Mouse (Mus musculus): ENCODE data around the gene Kif26b. TPM values are rescaled to one million over a fixed set of nuclear protein-coding genes. Genes with fewer than 3 reads are reported as not detected.

The Kif26b gene
- 4.7 and 4.9 TPM in 2 replicates for polyA plus RNA-seq (2015; fragmentation: Nextera tagmentation; extraction: Ambion mirVana)

GRCm38 (mm10) chr1:178528431-178529351 lies at the start of gene Kif26b:
TSS of gene Kif26b (plus strand) at chr1:178529125.
- Histone ChIP-seq H3K27ac (peak within 1 kb of the TSS; percentile 42), H3K4me1 (replicated peaks) (peaks cover 22% of the 10 kb centered on the region)
- WGBS: under 1% methylated on average over 92 of the region's 92 CpGs

GRCm38 (mm10) chr1:178483854-178484253 lies 45.1 kb upstream of the Kif26b start:
- H3K4me1 ChIP-seq (replicated peaks): no peaks in the 10 kb centered on the region
- H3K4me2 ChIP-seq (replicated peaks): no peak overlapping the region
- H3K27me3 ChIP-seq (replicated peaks): no peaks in the 10 kb centered on the region
- H3K9ac ChIP-seq: no peak overlapping the region
- no peak overlapping the region for H3K27ac ChIP-seq
- H3K4me3 ChIP-seq (replicated peaks): no peak overlapping the region
- ATAC-seq: no peak
- H3K36me3 ChIP-seq: no peaks in the 10 kb centered on the region
- H3K9me3 ChIP-seq: no peaks in the 10 kb centered on the region

More at GRCm38 (mm10) chr1:178528431-178529351, at the start of gene Kif26b:
- Histone ChIP-seq H3K4me3 (replicated peaks) (peak within 1 kb of the TSS; percentile 56), H3K9me3 (no peaks in the 10 kb centered on the region), H3K27me3 (replicated peaks) (peaks cover 4% of the 10 kb centered on the region; the same call in 1 of the 2 replicates), H3K36me3 (no peaks in the 10 kb centered on the region), H3K9ac (peak within 1 kb of the TSS; percentile 54), H3K4me2 (replicated peaks) (peak within 1 kb of the TSS; percentile 100)
- ATAC-seq: peak; percentile 63

- Histone ChIP-seq H3K9ac (no peak overlapping the region), H3K4me1 (replicated peaks) (no peaks in the 10 kb centered on the region), H3K27me3 (replicated peaks) (no peaks in the 10 kb centered on the region), H3K4me2 (replicated peaks) (no peak overlapping the region), H3K36me3 (no peaks in the 10 kb centered on the region), H3K27ac (no peak overlapping the region), H3K9me3 (no peaks in the 10 kb centered on the region), H3K4me3 (replicated peaks) (no peak overlapping the region)
- 84% methylated on average over 5 of the region's 5 CpGs for WGBS
- ATAC-seq: no peak
Observed at GRCm38 (mm10) chr1:178485138-178485867, 43.6 kb upstream of the Kif26b start.

DNA sequence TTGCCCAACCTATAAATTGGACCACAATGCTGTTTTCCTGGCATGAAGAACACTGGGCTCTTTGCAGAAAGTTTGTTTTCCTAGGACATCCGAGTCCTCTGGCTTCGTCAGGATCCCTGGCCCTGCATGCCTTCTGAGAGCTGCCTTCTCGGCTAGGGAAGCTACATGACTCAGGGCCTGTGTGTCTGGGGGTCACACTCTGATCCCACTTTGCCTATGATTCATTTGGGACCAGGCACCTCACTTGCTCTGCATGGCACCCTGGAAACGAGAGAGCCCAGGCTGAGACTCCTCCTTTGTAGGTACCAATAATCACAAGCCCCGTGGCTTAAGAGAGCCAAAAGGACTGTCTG lies 43.1 kb upstream of the Kif26b start:
- H3K27me3 ChIP-seq (replicated peaks): no peaks in the 10 kb centered on the region
- no peaks in the 10 kb centered on the region for H3K36me3 ChIP-seq
- H3K9ac ChIP-seq: no peak overlapping the region
- WGBS: 79% methylated on average over 5 of the region's 5 CpGs
- H3K9me3 ChIP-seq: no peaks in the 10 kb centered on the region
- H3K4me2 ChIP-seq (replicated peaks): no peak overlapping the region
- H3K4me1 ChIP-seq (replicated peaks): no peaks in the 10 kb centered on the region
- no peak overlapping the region for H3K4me3 ChIP-seq (replicated peaks)
- no peak overlapping the region for H3K27ac ChIP-seq
- no peak for ATAC-seq

DNA sequence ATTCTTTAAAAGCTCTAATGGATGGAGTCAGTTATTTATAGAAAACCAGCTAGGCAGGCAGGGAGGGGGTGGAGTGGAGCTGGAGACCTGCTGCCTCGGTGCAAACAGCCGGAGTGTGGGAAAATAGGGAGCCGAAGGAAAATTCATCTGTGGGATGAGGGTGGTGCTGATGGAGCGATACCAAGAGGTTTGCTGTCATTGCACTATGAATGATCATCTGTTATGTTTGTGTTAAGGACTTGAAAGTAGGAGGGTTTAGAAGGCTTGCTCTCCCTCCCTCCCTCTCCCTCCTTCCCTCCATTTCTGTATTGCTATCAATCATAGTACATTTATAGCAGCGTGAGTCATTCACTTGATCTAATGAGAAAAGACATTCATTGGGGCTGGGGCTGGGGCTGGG lies 42.1 kb upstream of the Kif26b start:
- Histone ChIP-seq H3K4me3 (replicated peaks) (no peak overlapping the region), H3K36me3 (no peaks in the 10 kb centered on the region), H3K4me2 (replicated peaks) (no peak overlapping the region), H3K9ac (no peak overlapping the region), H3K4me1 (replicated peaks) (no peaks in the 10 kb centered on the region), H3K9me3 (no peaks in the 10 kb centered on the region), H3K27me3 (replicated peaks) (no peaks in the 10 kb centered on the region), H3K27ac (no peak overlapping the region)
- no peak for ATAC-seq
- WGBS: 38% methylated on average over 5 of the region's 5 CpGs

GRCm38 (mm10) chr1:178489127-178489526 lies 39.8 kb upstream of the Kif26b start:
- 38% methylated on average over 3 of the region's 3 CpGs for WGBS
- Histone ChIP-seq H3K9me3 (no peaks in the 10 kb centered on the region), H3K4me2 (replicated peaks) (no peak overlapping the region), H3K27me3 (replicated peaks) (no peaks in the 10 kb centered on the region), H3K4me3 (replicated peaks) (no peak overlapping the region), H3K27ac (no peak overlapping the region), H3K9ac (no peak overlapping the region), H3K36me3 (no peaks in the 10 kb centered on the region), H3K4me1 (replicated peaks) (no peaks in the 10 kb centered on the region)
- no peak for ATAC-seq

DNA sequence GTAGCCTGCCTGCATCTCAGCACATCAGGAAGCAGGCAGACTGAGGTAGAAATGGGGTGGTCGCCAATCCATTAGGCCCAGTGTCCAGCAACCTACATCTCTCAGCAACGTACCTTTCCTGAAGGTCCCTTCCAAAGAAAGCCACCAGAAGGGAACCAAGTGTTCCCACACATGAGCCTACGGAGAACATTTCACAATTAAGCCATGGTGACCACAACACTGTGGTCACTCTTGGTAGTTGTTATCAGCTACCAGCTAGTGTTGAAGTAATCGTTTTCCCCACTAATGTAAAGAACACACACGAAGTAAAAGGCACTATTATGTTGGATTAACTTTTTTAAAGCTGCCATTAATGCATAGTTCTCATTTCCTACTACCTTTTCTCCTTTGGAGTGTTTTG lies 37.2 kb upstream of the Kif26b start:
- 87% methylated on average over 5 of the region's 5 CpGs for WGBS
- ATAC-seq: no peak
- Histone ChIP-seq H3K27me3 (replicated peaks) (no peaks in the 10 kb centered on the region), H3K9ac (no peak overlapping the region), H3K36me3 (no peaks in the 10 kb centered on the region), H3K4me1 (replicated peaks) (no peaks in the 10 kb centered on the region), H3K4me3 (replicated peaks) (no peak overlapping the region), H3K27ac (no peak overlapping the region), H3K9me3 (no peaks in the 10 kb centered on the region), H3K4me2 (replicated peaks) (no peak overlapping the region)

GRCm38 (mm10) chr1:178492493-178492892 lies 36.4 kb upstream of the Kif26b start:
- Histone ChIP-seq H3K36me3 (no peaks in the 10 kb centered on the region), H3K27ac (no peak overlapping the region), H3K9me3 (no peaks in the 10 kb centered on the region), H3K9ac (no peak overlapping the region), H3K4me3 (replicated peaks) (no peak overlapping the region), H3K27me3 (replicated peaks) (no peaks in the 10 kb centered on the region), H3K4me1 (replicated peaks) (no peaks in the 10 kb centered on the region), H3K4me2 (replicated peaks) (no peak overlapping the region)
- 48% methylated on average over 2 of the region's 2 CpGs for WGBS
- ATAC-seq: no peak

DNA sequence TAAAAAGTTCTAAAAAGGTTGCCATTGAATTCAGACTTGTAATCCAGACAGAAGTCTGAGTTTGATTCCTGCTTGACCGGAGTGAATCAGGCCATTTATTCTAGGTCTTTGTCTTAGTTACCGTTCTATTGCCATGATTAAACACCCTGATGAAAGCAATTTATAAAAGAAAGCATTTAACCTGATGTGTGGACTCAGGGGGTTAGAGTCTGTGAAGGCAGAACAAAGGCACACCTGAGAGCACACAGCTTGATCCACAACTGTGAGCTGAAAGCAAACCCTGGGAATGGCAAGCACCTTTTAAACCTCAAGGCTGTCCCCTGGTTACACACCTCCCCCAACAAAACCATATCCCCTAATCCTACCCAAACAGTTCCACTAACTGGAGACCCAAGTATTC lies 32.7 kb upstream of the Kif26b start:
- Histone ChIP-seq H3K4me3 (replicated peaks) (no peak overlapping the region), H3K9me3 (no peaks in the 10 kb centered on the region), H3K36me3 (no peaks in the 10 kb centered on the region), H3K9ac (no peak overlapping the region), H3K4me2 (replicated peaks) (no peak overlapping the region), H3K4me1 (replicated peaks) (no peaks in the 10 kb centered on the region), H3K27ac (no peak overlapping the region), H3K27me3 (replicated peaks) (no peaks in the 10 kb centered on the region)
- no peak for ATAC-seq
- 77% methylated on average over 2 of the region's 2 CpGs for WGBS

GRCm38 (mm10) chr1:178496841-178497240 lies 32.1 kb upstream of the Kif26b start:
- 43% methylated on average over 1 of the region's 1 CpGs for whole genome bisulfite sequencing
- no peak overlapping the region for H3K4me3 ChIP-seq (replicated peaks)

DNA sequence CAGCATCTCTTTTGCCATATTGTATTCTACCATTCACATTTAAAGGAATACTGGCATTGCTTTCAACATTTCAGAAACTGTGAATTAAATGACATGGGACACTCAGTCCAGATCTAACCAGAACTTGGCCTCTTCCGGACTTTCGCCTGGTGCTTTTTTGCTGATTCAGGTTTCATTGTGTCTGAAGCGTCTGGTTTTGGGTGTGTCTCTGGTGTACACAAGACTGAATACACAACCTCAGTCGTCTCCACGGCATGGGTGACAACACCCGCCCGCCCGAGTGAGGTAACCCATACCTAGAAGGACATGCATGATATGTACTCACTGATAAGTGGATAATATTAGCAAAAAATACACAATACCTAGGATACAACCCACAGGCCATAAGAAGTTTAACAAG lies 22.0 kb upstream of the Kif26b start:
- H3K9me3 ChIP-seq: no peaks in the 10 kb centered on the region
- H3K9ac ChIP-seq: no peak overlapping the region
- WGBS: 81% methylated on average over 8 of the region's 8 CpGs
- H3K27ac ChIP-seq: no peak overlapping the region
- no peak for ATAC-seq
- H3K4me3 ChIP-seq (replicated peaks): no peak overlapping the region
- no peaks in the 10 kb centered on the region for H3K36me3 ChIP-seq
- H3K27me3 ChIP-seq (replicated peaks): no peaks in the 10 kb centered on the region
- no peak overlapping the region for H3K4me2 ChIP-seq (replicated peaks)
- no peaks in the 10 kb centered on the region for H3K4me1 ChIP-seq (replicated peaks)

More at GRCm38 (mm10) chr1:178496841-178497240, 32.1 kb upstream of the Kif26b start:
- Histone ChIP-seq H3K4me2 (replicated peaks) (no peak overlapping the region), H3K9ac (no peak overlapping the region), H3K27ac (no peak overlapping the region), H3K9me3 (no peaks in the 10 kb centered on the region), H3K36me3 (no peaks in the 10 kb centered on the region), H3K27me3 (replicated peaks) (no peaks in the 10 kb centered on the region), H3K4me1 (replicated peaks) (no peaks in the 10 kb centered on the region)
- no peak for ATAC-seq

DNA sequence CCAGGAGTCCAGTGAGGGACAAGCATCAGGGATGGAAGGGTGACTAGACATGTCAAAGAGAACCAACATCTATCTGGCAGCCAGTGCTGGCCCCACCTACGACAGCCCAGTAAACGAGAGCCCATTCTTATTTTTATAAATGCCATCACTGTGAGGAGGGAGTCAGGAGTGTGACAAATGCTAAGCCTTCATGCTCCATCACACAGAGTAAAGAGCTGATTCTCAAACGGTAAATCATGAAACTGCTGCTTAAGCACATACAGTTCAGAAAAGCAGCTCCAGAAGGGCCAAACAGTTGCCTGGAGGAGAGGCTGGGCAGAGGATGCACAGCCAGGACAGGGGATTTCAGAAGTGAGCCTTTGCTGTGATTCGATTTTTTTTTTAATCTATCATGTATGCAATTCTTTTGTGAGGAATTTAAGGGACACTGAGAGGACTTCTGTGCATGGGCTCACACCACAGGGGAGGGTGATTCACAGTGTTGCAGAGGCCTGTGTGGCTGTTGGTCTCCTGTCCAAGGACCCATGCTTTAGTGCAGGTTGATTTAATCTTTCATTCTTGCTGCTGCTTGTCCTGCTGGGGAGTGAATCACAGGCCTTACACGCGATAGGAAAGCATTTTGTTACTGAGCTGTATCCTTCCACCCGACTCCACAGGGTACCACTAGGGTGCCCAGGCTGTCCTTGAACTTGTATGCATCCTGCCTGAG lies 16.4 kb upstream of the Kif26b start:
- Histone ChIP-seq H3K36me3 (no peaks in the 10 kb centered on the region), H3K27me3 (replicated peaks) (no peaks in the 10 kb centered on the region), H3K9ac (no peak overlapping the region), H3K4me2 (replicated peaks) (no peak overlapping the region), H3K4me3 (replicated peaks) (no peak overlapping the region), H3K9me3 (no peaks in the 10 kb centered on the region), H3K4me1 (replicated peaks) (no peaks in the 10 kb centered on the region), H3K27ac (no peak overlapping the region)
- 59% methylated on average over 7 of the region's 7 CpGs for WGBS
- no peak for ATAC-seq
